Mouse (Mus musculus) forebrain, embryonic 12.5 days (tissue): ENCODE data around the gene Syt15. TPM values are rescaled to one million over a fixed set of nuclear protein-coding genes. Genes with fewer than 3 reads are reported as not detected.

Experiments
- ATAC-seq: fragments of 200-750 bp; cut with Nextera tagmentation; 2 replicates; pipeline ENCODE4 v1.8.0; 2017; ENCODE audit warnings: moderate TSS enrichment; ENCODE audit not compliant: low FRiP score
- H3K27ac ChIP-seq: fragments of 300-500 bp; sonication (generic); 2 replicates; pipeline ENCODE4 v1.5.1; 2016; ENCODE audit warnings: mild to moderate bottlenecking
- H3K27me3 ChIP-seq: fragments of 300-500 bp; sonication (generic); 2 replicates; pipeline ENCODE4 v1.6.1; 2016; ENCODE audit warnings: mild to moderate bottlenecking
- H3K36me3 ChIP-seq: fragments of 300-500 bp; sonication (generic); replicated peaks from 2 replicates; pipeline ENCODE4 v1.6.1; 2016; ENCODE audit warnings: mild to moderate bottlenecking
- H3K4me1 ChIP-seq: fragments of 300-500 bp; sonication (generic); 2 replicates; pipeline ENCODE4 v1.6.1; 2016
- H3K4me2 ChIP-seq: fragments of 300-500 bp; sonication (generic); 2 replicates; pipeline ENCODE4 v1.6.1; 2016; ENCODE audit warnings: mild to moderate bottlenecking, moderate library complexity
- H3K4me3 ChIP-seq: fragments of 300-500 bp; sonication (generic); replicated peaks from 2 replicates; pipeline ENCODE4 v1.5.1; 2016; ENCODE audit warnings: mild to moderate bottlenecking
- H3K9ac ChIP-seq: fragments of 300-500 bp; sonication (generic); 2 replicates; pipeline ENCODE4 v1.6.1; 2016; ENCODE audit warnings: mild to moderate bottlenecking
- H3K9me3 ChIP-seq: fragments of 300-500 bp; sonication (generic); 2 replicates; pipeline ENCODE4 v1.6.1; 2016
- WGBS: fragments of 180-500 bp; shearing (Covaris S2); methylation state at CpG from one replicate; pipeline ENCODE4 v1.1.7; 2016; 5-methylcytosine and 5-hydroxymethylcytosine counted together
- polyA plus RNA-seq: library from polyadenylated mRNA; unstranded; fragments of >200 nt; fragmentation: Nextera tagmentation; extraction: Ambion mirVana; gene quantifications from 2 replicates; pipeline ENCODE4 v1.2.1, GENCODE M21; 2016

The Syt15 gene
- polyA plus RNA-seq, 1 experiment from 2014 or later, result 0.13 TPM

GRCm38 (mm10) chr14:34208651-34209050 lies 10.7 kb upstream of the Syt15 start:
- 0 out of 2 replicates have a peak, but pooled peaks cover 2% of the 10 kb centered on the region for H3K27me3 ChIP-seq
- ATAC-seq, result no peak
- H3K4me1 ChIP-seq, result no peaks in the 10 kb centered on the region
- no peak overlapping the region for H3K9ac ChIP-seq
- H3K4me3 ChIP-seq, result no peak overlapping the region
- no peak overlapping the region for H3K4me2 ChIP-seq
- no peaks in the 10 kb centered on the region for H3K36me3 ChIP-seq
- H3K27ac ChIP-seq, result no peak overlapping the region
- WGBS, result 54% methylated on average over 2 of the region's 2 CpGs
- no peaks in the 10 kb centered on the region for H3K9me3 ChIP-seq

DNA sequence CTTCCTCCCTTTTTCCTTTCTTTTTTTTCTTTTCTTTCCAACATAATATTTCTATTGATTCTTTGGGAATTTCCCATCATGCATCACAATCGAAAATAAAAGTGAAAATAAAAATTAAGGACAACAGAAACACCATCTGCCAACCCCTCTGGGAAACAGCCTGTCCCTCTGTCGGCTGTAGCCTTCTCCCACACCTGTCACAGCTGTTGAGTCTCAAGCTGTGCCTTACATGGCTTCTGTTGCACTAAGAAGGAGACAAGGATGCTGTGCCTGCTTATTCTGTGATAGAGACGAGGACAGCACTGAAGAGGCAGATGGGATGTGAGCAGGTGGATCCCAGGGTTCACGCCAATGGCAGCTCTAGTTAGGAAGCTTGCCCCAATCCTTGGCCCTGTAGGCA lies 10.3 kb upstream of the Syt15 start:
- WGBS, result 64% methylated on average over 4 of the region's 4 CpGs
- H3K9me3 ChIP-seq, result no peaks in the 10 kb centered on the region
- no peaks in the 10 kb centered on the region for H3K4me1 ChIP-seq
- H3K9ac ChIP-seq, result no peak overlapping the region
- H3K36me3 ChIP-seq, result no peaks in the 10 kb centered on the region
- no peak overlapping the region for H3K27ac ChIP-seq
- H3K27me3 ChIP-seq, result no peaks in the 10 kb centered on the region
- ATAC-seq, result no peak
- no peak overlapping the region for H3K4me2 ChIP-seq
- H3K4me3 ChIP-seq, result no peak overlapping the region

DNA sequence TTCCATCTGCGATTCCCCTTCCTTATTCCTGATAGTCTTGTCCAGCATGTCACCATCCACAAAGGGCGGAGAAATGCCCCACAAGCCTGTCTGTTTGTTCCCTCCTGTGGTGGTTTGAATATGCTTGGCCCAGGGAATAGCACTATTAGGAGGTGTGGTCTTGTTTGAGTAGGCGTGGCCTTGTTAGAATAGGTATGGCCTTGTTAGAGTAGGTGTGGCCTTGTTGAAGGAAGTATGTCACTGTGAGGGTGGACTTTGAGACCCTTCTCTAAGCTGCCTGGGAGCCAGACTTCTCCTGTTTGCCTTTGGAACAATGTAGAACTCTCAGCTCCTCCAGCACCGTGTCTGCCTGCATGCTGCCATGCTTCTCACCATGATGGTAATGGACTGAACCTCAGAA lies 9.5 kb upstream of the Syt15 start:
- no peak overlapping the region for H3K9ac ChIP-seq
- H3K4me1 ChIP-seq, result no peaks in the 10 kb centered on the region
- 93% methylated on average over 4 of the region's 4 CpGs for WGBS
- H3K4me2 ChIP-seq, result no peak overlapping the region
- no peak for ATAC-seq
- H3K27ac ChIP-seq, result no peak overlapping the region
- no peaks in the 10 kb centered on the region for H3K36me3 ChIP-seq
- no peaks in the 10 kb centered on the region for H3K9me3 ChIP-seq
- H3K27me3 ChIP-seq, result no peaks in the 10 kb centered on the region
- H3K4me3 ChIP-seq, result no peak overlapping the region

- Histone ChIP-seq H3K4me2 (no peak overlapping the region), H3K4me3 (no peak overlapping the region), H3K9ac (no peak overlapping the region), H3K9me3 (no peaks in the 10 kb centered on the region), H3K36me3 (no peaks in the 10 kb centered on the region), H3K27me3 (peaks cover 21% of the 10 kb centered on the region), H3K4me1 (no peaks in the 10 kb centered on the region), H3K27ac (no peak overlapping the region)
- WGBS, result 77% methylated on average over 6 of the region's 6 CpGs
- no peak for ATAC-seq
Measured at GRCm38 (mm10) chr14:34215451-34216127, 3.8 kb upstream of the Syt15 start.

- no peaks in the 10 kb centered on the region for H3K36me3 ChIP-seq
- H3K27ac ChIP-seq, result no peak overlapping the region
- WGBS, result 7% methylated on average over 29 of the region's 29 CpGs
- H3K4me1 ChIP-seq, result no peaks in the 10 kb centered on the region
- H3K9ac ChIP-seq, result no peak overlapping the region
- peaks cover 30% of the 10 kb centered on the region for H3K27me3 ChIP-seq
- peak overlapping the region; percentile 50 for H3K4me2 ChIP-seq
- H3K9me3 ChIP-seq, result no peaks in the 10 kb centered on the region
- peak overlapping the region; percentile 20 for H3K4me3 ChIP-seq
- ATAC-seq, result no peak
Measured at GRCm38 (mm10) chr14:34219786-34220198, 397 bp downstream of the Syt15 start.

DNA sequence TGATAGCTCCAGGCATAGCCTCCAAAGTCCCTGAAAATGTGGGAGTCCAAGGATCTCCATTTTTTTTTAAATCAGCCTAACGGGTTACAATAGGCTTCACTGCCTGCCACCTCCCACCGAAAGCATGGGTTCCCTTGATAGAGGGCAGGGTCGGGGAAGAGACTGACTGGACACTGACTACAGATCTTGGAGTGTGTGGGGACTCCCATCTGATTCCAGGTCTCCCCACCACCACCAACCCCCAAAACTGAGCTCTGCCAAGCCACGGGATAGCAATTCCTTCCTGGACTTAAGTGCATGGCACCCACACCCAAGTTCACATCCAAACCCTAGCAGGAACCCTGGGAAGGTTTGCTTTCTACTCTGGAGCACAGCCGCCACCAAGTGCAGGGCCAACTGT lies 1.0 kb downstream of the Syt15 start:
- ATAC-seq, result no peak
- Histone ChIP-seq H3K4me2 (no peak overlapping the region), H3K27ac (no peak overlapping the region), H3K4me3 (no peak overlapping the region), H3K4me1 (no peaks in the 10 kb centered on the region), H3K9me3 (no peaks in the 10 kb centered on the region), H3K9ac (no peak overlapping the region), H3K36me3 (no peaks in the 10 kb centered on the region), H3K27me3 (peaks cover 30% of the 10 kb centered on the region)
- 70% methylated on average over 5 of the region's 5 CpGs for WGBS

DNA sequence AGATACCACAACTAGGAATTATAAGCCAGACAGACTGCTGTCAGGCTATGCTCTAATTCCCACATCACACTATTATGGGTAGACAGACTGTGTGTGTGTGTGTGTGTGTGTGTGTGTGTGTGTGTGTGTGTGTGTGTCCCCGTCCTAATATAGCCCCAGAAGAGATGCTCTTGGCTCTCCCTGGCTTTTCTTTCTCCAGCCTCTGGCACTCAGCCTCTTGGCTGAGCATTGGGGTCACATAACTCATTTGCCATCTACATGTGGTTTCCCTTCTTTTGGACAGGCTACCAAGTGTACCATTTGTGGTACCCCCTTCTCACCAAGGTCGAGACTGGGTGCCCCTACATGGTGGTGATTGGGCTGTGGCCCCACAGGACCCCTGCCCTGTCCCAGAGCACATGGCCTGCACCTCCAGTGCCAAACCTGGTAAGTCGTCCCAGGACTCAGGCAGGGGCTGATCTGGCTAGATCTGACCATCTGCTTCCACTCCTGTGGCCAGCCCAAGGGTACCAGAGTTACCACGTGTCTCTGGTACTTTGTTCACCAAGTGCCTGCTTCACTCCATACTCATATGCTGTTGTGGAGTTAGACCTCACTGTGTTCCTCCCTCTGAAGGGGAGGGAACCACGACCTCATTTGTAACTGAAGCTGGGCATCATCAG lies 2.2 kb downstream of the Syt15 start:
- Histone ChIP-seq H3K9me3 (no peaks in the 10 kb centered on the region), H3K4me3 (no peak overlapping the region), H3K27me3 (peaks cover 30% of the 10 kb centered on the region), H3K36me3 (no peaks in the 10 kb centered on the region), H3K27ac (no peak overlapping the region), H3K9ac (no peak overlapping the region), H3K4me1 (no peaks in the 10 kb centered on the region), H3K4me2 (no peak overlapping the region)
- WGBS, result 67% methylated on average over 5 of the region's 5 CpGs
- ATAC-seq, result no peak

- WGBS, result 73% methylated on average over 5 of the region's 5 CpGs
- Histone ChIP-seq H3K9ac (no peak overlapping the region), H3K4me2 (no peak overlapping the region), H3K9me3 (no peaks in the 10 kb centered on the region), H3K4me1 (no peaks in the 10 kb centered on the region), H3K27me3 (peaks cover 30% of the 10 kb centered on the region), H3K4me3 (no peak overlapping the region), H3K36me3 (no peaks in the 10 kb centered on the region), H3K27ac (no peak overlapping the region)
- ATAC-seq, result no peak
Measured at GRCm38 (mm10) chr14:34223362-34223898, 4.0 kb downstream of the Syt15 start.

DNA sequence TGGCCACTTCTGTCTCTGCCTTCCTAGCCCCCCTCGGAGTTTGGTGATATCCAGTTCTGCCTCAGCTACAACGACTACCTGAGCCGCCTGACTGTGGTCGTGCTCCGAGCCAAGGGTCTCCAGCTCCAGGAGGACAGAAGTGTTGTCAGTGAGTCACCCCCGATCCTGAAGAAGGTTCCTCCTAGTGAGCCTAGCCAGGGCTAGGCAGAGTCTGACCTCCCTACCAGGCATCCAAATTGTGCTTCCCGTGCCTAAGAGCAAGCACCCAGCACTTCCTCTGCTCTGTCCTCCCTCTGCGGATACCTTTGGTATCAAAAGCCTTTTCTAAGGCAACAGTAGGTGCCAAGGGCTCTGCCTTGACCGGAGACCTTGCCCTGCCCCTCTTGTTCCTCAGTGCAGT lies 6.6 kb downstream of the Syt15 start:
- Histone ChIP-seq H3K27ac (no peak overlapping the region), H3K9ac (no peak overlapping the region), H3K27me3 (peaks cover 4% of the 10 kb centered on the region), H3K9me3 (no peaks in the 10 kb centered on the region), H3K4me1 (no peaks in the 10 kb centered on the region), H3K36me3 (no peaks in the 10 kb centered on the region), H3K4me3 (no peak overlapping the region), H3K4me2 (no peak overlapping the region)
- no peak for ATAC-seq
- 87% methylated on average over 9 of the region's 9 CpGs for WGBS

DNA sequence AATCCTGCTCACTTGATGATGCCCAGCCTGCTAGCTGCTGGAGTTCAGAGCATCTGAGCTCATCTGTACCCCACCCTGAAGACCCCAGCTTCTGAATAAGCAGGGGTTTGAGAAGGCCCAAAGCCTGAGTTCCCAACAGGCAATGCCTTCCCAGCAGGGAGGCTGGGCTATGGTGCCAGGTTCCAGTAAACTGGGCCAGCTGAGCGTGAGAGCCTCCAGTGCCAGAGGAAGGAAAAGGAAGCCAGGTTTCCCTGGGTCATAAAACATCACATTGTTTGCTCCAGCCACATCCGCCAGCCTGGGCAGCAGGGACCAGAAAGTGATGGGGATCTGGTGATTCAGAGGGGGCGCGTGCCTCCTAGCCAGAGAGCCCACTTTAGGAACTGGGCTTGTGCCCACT lies 7.2 kb downstream of the Syt15 start:
- no peak overlapping the region for H3K4me3 ChIP-seq
- H3K4me1 ChIP-seq, result no peaks in the 10 kb centered on the region
- no peak for ATAC-seq
- no peaks in the 10 kb centered on the region for H3K9me3 ChIP-seq
- H3K4me2 ChIP-seq, result no peak overlapping the region
- 88% methylated on average over 4 of the region's 4 CpGs for WGBS
- H3K27ac ChIP-seq, result no peak overlapping the region
- H3K27me3 ChIP-seq, result no peaks in the 10 kb centered on the region
- no peaks in the 10 kb centered on the region for H3K36me3 ChIP-seq
- no peak overlapping the region for H3K9ac ChIP-seq

GRCm38 (mm10) chr14:34227981-34228380 lies 8.6 kb downstream of the Syt15 start:
- no peak overlapping the region for H3K4me3 ChIP-seq
- H3K36me3 ChIP-seq, result no peaks in the 10 kb centered on the region
- no peaks in the 10 kb centered on the region for H3K4me1 ChIP-seq
- H3K9me3 ChIP-seq, result no peaks in the 10 kb centered on the region
- H3K4me2 ChIP-seq, result no peak overlapping the region
- WGBS, result 83% methylated on average over 12 of the region's 12 CpGs
- ATAC-seq, result no peak
- no peak overlapping the region for H3K9ac ChIP-seq
- H3K27ac ChIP-seq, result no peak overlapping the region
- no peaks in the 10 kb centered on the region for H3K27me3 ChIP-seq

DNA sequence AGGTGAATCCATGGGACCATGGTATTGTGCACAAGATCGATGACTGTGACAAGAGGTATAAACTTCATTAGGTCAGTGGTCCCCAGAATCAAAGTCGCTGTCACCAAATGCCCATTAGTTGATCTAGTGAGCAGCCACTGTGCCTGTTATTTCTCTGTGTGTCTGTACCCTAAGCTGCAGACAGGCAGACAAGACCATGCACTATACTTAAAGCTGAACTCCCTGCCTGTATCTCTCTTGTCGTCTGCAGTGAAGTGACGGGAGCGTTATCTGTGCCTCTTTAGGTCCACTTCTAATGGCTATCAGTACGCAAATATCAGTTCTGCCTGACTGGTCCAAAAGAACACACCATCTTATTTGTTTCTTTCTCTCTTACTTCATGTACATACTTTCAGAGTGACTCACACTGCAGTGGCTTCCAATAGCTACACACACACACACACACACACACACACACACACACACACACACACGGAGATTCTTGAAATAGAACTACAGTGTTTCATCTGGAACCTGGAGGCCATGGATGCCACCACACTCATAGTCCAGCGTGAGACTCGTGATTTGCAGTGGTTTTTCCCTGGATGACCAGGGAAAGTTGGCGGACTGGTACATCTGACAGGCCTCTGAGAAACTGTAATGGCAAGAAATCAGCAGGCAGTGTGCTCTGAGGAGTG lies 9.6 kb downstream of the Syt15 start:
- no peak overlapping the region for H3K4me3 ChIP-seq
- 87% methylated on average over 10 of the region's 10 CpGs for WGBS
- no peaks in the 10 kb centered on the region for H3K36me3 ChIP-seq
- H3K4me1 ChIP-seq, result no peaks in the 10 kb centered on the region
- H3K9ac ChIP-seq, result no peak overlapping the region
- no peak overlapping the region for H3K4me2 ChIP-seq
- H3K27me3 ChIP-seq, result no peaks in the 10 kb centered on the region
- no peak for ATAC-seq
- no peaks in the 10 kb centered on the region for H3K9me3 ChIP-seq
- H3K27ac ChIP-seq, result no peak overlapping the region
